Mouse (Mus musculus): Measurements from ENCODE around the gene Rab5b. TPM values are rescaled to one million over a fixed set of nuclear protein-coding genes. Genes with fewer than 3 reads are reported as not detected.

Rab5b gene
- polyA plus RNA-seq (2015; fragmentation: Nextera tagmentation; extraction: Ambion mirVana) = 69.1 and 71.8 TPM in 2 replicates

GRCm38 (mm10) chr10:128695992-128696807, at the start of gene Rab5b:
Gene Rab5b, minus strand, starts transcription at chr10:128696264.
- Histone ChIP-seq H3K27ac (ENCODE audit: low read length) (peak within 1 kb of the TSS; percentile 99), H3K36me3 (ENCODE audit: insufficient read depth, low read length) (peaks cover 13% of the 10 kb centered on the region), H3K27me3 (replicated peaks; ENCODE audit: insufficient read depth, low read length) (no peaks in the 10 kb centered on the region), H3K4me3 (ENCODE audit: low read depth, low read length) (peak within 1 kb of the TSS; percentile 90), H3K9me3 (ENCODE audit: low read length) (no peaks in the 10 kb centered on the region), H3K9ac (replicated peaks; ENCODE audit: low read depth) (peak within 1 kb of the TSS; percentile 96), H3K4me1 (ENCODE audit: insufficient read depth, low read depth, low read length) (0 out of 2 replicates have a peak, but pooled peaks cover 4% of the 10 kb centered on the region), H3K4me2 (replicated peaks; ENCODE audit: low read depth, low read length) (peak within 1 kb of the TSS; percentile 77)
- WGBS = under 1% methylated on average over 37 of the region's 40 CpGs
- TF ChIP-seq CTCF (IDR thresholded peaks at IDR 0.05) (0 out of 2 replicates have a peak, but pooled peaks have one; percentile 13), EP300 (IDR thresholded peaks at IDR 0.05) (peak; percentile 81)
- ATAC-seq (peak; percentile 97), DNase-seq (ENCODE audit: low spot score) (peak; percentile 100)

DNA sequence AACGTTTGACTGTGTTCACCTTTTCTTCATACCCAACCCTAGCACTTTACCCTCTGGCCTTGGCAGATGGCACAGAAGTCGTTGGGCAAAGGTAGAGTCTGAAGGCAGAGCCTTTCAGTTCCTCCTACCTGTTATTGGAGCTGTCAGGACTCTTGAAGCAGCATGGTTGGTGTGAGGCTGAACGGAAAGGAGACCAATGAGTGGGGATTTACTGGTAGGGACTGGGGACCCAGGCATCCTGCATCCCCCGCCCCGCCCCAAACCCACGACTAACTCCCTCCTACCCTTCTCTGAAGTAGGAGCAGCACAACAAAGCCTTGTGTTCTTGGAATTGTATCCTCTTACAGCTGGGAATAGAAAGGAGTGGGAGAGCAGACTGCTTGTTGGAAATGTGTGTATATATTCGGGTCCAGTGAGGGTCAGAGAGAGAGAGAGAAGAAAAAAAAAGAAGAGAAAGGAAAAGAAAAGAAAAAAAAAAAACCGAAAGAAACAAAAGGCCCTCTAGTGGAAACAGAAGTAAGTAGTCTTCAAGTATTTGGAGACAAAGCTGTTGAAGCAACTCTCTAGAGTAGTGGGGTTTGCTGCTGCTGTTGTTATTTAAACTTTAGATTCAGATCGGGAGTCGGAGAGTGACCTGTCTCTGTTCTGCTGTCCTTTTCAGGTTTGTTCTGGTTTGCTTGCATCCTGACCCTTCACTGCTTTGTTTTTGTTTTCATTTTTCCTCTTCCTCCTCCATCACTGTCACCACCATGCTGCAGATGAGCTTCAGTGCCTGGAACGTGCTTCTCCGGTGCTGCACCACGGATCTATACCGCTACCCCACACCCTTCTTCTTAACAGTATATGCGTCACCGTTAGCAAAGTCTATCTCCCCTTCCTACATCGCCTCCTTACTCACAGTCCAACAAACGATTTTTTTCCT, 48.9 kb upstream of the Rab5b start, which contains the start of gene Dgka:
Dgka (minus strand) TSS at position 176 of the 922 bp plus-strand sequence.
- H3K27ac ChIP-seq (ENCODE audit: low read length) = peak within 1 kb of the TSS; percentile 93
- 15% methylated on average over 18 of the region's 18 CpGs for WGBS
- ATAC-seq (no peak), DNase-seq (ENCODE audit: low spot score) (peak; percentile 81)
- H3K4me2 ChIP-seq (replicated peaks; ENCODE audit: low read depth, low read length) = peak within 1 kb of the TSS; percentile 90
- peaks cover 18% of the 10 kb centered on the region; the same call in 1 of the 2 replicates for H3K4me1 ChIP-seq (ENCODE audit: insufficient read depth, low read depth, low read length)
- no peaks in the 10 kb centered on the region for H3K27me3 ChIP-seq (replicated peaks; ENCODE audit: insufficient read depth, low read length)
- no peaks in the 10 kb centered on the region for H3K36me3 ChIP-seq (ENCODE audit: insufficient read depth, low read length)
- no peaks in the 10 kb centered on the region for H3K9me3 ChIP-seq (ENCODE audit: low read length)
- peak within 1 kb of the TSS; percentile 67 for H3K9ac ChIP-seq (replicated peaks; ENCODE audit: low read depth)
- TF ChIP-seq EP300 (IDR thresholded peaks at IDR 0.05) = no peak
- TF ChIP-seq CTCF (IDR thresholded peaks at IDR 0.05) = peak; percentile 45
- H3K4me3 ChIP-seq (ENCODE audit: low read depth, low read length) = peak within 1 kb of the TSS; percentile 70

DNA sequence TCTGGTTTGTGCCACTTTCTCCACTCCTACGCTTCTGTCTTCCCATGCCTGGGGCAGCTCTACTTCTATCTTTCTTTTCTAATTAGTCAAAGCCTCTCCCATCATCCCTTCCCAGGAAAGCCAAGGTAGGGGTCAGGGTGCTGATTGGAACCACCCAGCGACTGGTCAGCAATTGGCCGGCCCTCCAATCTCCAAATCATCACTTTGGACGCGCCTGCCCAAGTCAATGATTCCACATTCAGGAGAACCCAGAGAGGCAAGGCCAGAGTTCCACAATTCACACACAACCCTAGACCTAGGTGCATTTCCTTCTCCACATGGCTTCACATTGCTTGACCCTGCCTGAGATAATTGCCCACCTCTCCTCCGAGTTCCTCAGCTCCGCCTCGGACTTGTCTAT, 48.1 kb upstream of the Rab5b start:
- Histone ChIP-seq H3K27me3 (replicated peaks; ENCODE audit: insufficient read depth, low read length) (no peaks in the 10 kb centered on the region), H3K9me3 (ENCODE audit: low read length) (no peaks in the 10 kb centered on the region), H3K4me1 (ENCODE audit: insufficient read depth, low read depth, low read length) (peaks cover 18% of the 10 kb centered on the region; the same call in 1 of the 2 replicates), H3K4me3 (ENCODE audit: low read depth, low read length) (peak overlapping the region; percentile 70), H3K4me2 (replicated peaks; ENCODE audit: low read depth, low read length) (peak overlapping the region; percentile 90), H3K27ac (ENCODE audit: low read length) (peak overlapping the region; percentile 93), H3K36me3 (ENCODE audit: insufficient read depth, low read length) (no peaks in the 10 kb centered on the region), H3K9ac (replicated peaks; ENCODE audit: low read depth) (peak overlapping the region; percentile 67)
- 28% methylated on average over 8 of the region's 8 CpGs for WGBS
- TF ChIP-seq EP300 (IDR thresholded peaks at IDR 0.05) (no peak), CTCF (IDR thresholded peaks at IDR 0.05) (no peak)
- DNase-seq (ENCODE audit: low spot score) (no peak), ATAC-seq (no peak)

DNA sequence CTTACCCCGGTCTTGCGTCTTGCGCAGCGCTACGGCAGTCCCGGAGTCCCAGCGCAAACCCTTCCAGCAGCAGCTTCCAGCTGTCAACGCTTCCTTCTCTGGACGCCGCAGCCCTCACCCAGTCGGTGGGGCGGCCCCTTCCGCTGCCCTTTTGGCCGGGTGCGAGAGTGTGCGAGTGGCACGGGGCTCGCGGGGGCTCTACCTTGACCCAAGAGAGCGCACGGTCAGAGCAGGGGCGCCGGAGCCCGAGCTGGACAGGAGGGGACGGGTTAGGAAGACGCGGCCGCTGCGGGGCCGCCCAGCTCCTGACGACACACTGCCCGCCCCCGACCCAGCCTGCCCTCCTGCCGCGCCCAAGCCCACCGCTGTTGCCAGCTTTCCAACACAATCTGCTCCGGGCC, 47.7 kb upstream of the Rab5b start:
- Histone ChIP-seq H3K27me3 (replicated peaks; ENCODE audit: insufficient read depth, low read length) (no peaks in the 10 kb centered on the region), H3K4me3 (ENCODE audit: low read depth, low read length) (peak overlapping the region; percentile 70), H3K36me3 (ENCODE audit: insufficient read depth, low read length) (no peaks in the 10 kb centered on the region), H3K4me2 (replicated peaks; ENCODE audit: low read depth, low read length) (peak overlapping the region; percentile 90), H3K4me1 (ENCODE audit: insufficient read depth, low read depth, low read length) (peaks cover 18% of the 10 kb centered on the region; the same call in 1 of the 2 replicates), H3K9ac (replicated peaks; ENCODE audit: low read depth) (peak overlapping the region; percentile 67), H3K9me3 (ENCODE audit: low read length) (no peaks in the 10 kb centered on the region), H3K27ac (ENCODE audit: low read length) (peak overlapping the region; percentile 93)
- TF ChIP-seq EP300 (IDR thresholded peaks at IDR 0.05) (no peak), CTCF (IDR thresholded peaks at IDR 0.05) (peak; percentile 3; the same call in 1 of the 2 replicates)
- ATAC-seq (peak; percentile 58), DNase-seq (ENCODE audit: low spot score) (peak; percentile 81)
- WGBS = 3% methylated on average over 29 of the region's 37 CpGs

DNA sequence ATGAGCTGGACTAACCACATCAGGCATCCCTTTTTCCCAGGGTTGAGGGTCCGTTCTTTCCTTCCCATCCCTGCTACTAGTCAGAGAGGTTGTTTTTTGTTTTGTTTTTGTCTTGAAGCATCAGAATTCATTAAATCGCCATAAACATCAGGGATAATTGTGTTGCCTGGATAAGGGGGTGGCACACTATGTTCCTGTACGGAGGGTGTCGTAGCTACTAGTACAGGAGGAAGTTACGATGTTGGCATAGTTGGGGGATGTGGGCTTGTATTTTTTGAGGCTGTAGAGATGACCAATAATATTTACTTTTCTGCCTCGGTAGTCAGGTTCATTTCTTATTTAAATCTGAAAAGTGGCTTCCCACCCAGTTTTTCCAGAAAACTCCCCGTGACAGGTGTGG, 47.2 kb upstream of the Rab5b start:
- H3K4me2 ChIP-seq (replicated peaks; ENCODE audit: low read depth, low read length) = peak overlapping the region; percentile 90
- H3K27ac ChIP-seq (ENCODE audit: low read length) = peak overlapping the region; percentile 93
- no peak for ATAC-seq
- peak; percentile 51 for DNase-seq (ENCODE audit: low spot score)
- no peak for TF ChIP-seq EP300 (IDR thresholded peaks at IDR 0.05)
- no peak for TF ChIP-seq CTCF (IDR thresholded peaks at IDR 0.05)
- H3K9me3 ChIP-seq (ENCODE audit: low read length) = no peaks in the 10 kb centered on the region
- H3K9ac ChIP-seq (replicated peaks; ENCODE audit: low read depth) = peak overlapping the region; percentile 67
- H3K36me3 ChIP-seq (ENCODE audit: insufficient read depth, low read length) = no peaks in the 10 kb centered on the region
- 3% methylated on average over 7 of the region's 7 CpGs for WGBS
- peaks cover 18% of the 10 kb centered on the region; the same call in 1 of the 2 replicates for H3K4me1 ChIP-seq (ENCODE audit: insufficient read depth, low read depth, low read length)
- no peaks in the 10 kb centered on the region for H3K27me3 ChIP-seq (replicated peaks; ENCODE audit: insufficient read depth, low read length)
- H3K4me3 ChIP-seq (ENCODE audit: low read depth, low read length) = peak overlapping the region; percentile 70

Measured in lung, postnatal 0 days (tissue).